Mouse (Mus musculus) adrenal gland, postnatal 14 days (tissue): ENCODE data around the gene Syt1. TPM values are rescaled to one million over a fixed set of nuclear protein-coding genes. Genes with fewer than 3 reads are reported as not detected.

ENCODE experiments used
- DNase-seq: peaks from one replicate; pipeline ENCODE4 v3.0.0; 2021; ENCODE audit warnings: mixed read lengths
- total RNA-seq: library from RNA; stranded (reverse); gene quantifications from 2 replicates; pipeline ENCODE4 v1.2.3, GENCODE M21; 2021

The Syt1 gene
- total RNA-seq, 1 experiment from 2014 or later = 12.6 TPM

DNA sequence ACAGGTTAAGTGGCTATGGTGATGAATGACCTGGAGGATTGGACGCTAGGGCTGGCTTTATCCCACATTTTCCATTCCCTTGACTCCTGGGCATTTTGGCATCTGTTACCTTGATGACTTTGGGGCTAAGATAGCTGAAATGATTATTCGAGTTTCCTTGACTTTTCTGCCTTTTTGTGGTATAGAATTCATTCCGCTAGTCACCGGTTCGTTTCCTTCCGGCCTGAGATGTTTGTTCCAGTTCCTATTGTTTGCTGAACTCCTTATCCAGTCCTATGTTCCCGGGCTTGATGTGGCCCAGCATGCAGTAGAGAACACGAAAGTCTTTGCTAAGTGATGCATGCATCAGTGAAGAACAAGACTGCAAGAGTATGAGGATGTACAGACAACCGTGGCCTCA, 493.7 kb downstream of the Syt1 start:
- DNase-seq = no peak

DNA sequence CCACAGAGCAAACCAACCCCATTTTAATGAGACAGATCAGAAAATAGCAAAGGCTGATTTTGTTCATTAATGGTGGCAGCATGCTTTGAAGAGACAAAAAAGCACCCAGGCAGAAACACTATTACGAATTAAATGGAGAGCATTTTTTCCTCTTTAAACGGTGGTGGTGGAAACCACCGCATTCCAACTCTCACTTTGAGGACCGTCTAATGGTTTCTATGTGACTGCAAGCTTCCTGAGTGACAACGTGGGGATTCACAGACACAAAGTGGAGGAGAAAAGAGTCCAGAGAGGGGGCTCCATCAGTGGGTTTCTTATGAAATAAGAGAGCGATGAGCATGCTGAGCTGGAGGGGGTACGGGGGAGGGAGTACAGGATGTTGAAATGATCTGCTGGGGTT, 496.1 kb downstream of the Syt1 start:
- DNase-seq = no peak

DNA sequence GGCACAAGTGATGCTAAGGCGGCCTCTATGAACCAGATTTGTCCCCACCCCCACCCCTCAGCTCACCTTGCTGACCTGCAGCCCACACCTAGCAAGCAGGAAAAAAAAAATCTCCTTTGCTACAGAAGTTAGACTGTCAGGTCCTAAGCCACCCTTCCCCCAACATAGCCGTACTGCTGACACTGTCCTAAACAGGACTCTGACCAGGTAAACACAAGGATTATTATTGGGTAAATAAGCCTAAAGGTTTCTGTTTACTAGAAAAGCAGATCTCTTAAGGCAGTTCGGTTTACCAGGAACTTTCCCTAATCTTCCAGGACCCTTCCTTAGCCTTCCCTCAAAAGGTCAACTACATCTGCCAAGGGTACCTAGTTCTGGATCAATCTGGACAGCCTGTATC, 501.2 kb downstream of the Syt1 start:
- DNase-seq = no peak

DNA sequence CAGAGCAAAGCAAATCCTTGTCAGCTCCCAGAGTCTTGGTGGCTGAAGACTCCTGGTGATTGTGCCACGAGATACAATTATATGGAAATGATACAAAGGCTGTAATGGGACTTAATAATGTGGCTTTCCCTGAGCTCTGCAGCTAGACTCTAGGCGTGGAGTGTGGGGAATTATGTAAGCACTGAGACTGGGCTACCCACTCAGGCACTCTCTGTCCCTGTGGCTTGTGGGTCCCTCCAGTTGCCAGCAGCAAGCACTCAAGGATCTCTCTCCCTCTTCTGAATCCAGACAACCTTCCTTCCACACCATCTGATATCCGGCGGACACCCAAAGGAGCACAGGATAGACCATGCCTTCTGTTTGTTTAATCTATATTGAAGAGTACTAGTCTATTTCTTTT, 503.9 kb downstream of the Syt1 start:
- no peak for DNase-seq

DNA sequence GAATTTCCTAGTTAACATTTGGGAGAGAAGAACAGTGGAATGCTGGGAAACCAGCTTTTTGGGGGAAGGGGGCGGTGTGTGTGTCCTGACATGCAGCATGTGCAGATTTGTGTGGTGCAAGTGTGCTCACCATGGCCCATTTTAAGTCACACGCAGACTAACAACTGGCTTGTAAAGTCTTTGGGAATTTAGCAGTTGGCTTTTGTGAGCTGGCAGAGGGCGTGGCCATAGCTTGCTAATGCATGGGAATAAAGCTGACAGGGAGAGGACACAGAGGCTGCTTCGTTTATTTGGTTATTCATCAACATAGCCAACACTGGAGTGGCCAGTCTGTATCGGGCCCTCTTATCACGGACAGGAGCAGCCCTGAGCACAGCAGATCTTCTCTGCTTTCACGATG, 505.9 kb downstream of the Syt1 start:
- no peak for DNase-seq

DNA sequence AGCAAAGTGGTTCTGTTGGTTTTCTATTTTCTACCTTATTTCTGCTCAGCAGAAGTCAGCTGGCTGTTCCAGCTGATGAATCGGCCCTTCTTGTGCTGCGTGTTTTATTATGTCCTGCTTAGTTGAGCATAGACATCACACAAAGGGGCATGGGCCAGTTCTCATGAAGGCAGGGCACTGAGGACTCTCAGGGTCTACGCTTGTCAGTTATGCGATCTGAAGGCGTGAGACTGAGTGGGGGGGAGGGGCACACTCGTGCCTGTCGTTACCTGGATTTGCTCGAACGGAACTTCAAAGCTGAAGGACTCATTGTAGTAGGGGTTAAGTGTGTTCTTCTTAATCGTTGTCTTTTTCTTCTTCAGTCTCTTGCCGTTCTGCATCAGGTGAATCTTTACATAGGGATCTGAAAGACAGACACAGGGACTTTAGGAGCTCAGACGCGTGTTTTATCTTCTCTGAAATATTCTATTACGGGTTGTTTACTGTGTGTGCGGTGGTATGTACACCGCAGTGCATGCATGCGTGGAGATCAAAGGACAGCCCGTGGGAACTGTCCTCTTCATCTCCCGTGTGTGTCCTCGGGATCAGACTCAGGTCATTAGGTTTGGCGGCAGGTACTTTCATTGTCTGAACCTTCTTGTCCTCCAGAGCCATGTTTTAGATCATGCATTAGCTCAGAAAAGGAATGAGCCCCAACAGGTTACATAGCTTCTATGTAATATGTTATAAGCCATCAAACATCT, 506.5 kb downstream of the Syt1 start:
- no peak for DNase-seq

DNA sequence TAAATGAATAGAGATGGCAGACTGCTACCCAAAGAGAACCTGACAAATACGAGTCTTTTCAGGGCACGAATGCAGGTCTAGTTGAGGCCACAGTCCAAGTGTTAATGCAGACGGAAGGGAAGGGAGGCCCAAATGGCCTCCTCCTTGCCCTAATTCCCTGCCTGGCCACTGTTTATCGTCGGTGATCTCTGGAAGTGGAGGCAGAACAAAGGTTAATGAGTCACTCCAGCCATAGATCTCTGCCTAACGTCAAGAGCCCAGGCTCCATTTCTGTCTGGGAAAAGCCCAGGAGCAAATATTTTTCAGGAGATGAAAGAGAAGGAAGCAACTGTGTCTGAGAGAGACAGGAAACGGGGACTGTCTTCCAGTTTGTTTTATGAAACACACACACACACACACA, 520.6 kb downstream of the Syt1 start:
- DNase-seq = peak; percentile 11

DNA sequence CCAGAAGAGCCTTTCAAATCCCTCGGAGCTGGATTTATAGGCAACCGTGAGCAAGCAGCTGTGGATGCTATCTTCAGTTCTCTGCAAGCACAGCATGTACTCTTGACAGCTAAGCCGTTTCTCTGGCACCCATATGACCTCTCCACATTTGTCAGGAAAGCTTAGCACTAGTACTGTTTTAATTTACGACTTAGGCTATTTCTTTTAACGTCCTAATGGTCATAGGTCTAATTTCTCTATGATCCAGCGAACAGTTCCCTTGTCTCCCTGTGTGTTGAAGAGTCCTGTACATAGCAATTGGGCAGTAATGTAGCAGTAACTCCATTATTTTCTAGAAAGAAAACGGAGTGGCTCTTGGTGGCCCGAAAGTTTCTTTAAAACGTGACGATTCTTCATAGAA, 526.8 kb downstream of the Syt1 start:
- DNase-seq = no peak

DNA sequence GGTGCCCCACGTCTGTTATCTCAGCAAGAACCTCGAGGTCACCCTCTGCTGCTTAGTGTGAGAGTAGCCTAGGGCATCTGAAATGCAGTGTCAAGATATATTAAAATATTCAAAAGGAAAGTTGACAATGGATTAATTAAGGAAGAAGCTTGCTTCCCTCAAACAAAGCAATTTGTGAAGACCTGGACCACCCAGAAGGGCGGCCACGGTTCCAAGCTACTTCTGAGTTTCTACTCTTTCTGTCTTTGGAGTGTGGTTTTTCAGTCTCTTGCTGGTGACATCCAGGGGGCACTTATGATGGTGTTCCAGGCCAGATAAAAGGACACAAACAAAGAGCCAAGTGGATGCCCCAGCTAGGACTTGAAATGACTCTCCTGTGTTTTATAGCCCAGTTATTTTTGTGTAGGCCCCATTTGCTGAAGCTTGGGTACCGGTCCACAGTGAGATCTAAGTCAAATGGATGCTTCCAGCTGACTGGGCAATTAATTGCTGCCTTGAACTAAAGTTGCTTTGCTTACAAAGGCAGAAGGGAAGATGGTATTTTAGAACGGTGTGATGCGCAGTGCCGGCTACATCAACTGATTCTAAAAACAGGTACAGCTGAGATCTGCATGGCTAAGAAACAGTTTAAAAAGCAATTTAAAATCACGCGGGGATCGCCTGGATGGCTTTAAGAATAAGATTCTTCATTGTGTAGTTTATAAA, 530.5 kb downstream of the Syt1 start:
- no peak for DNase-seq

DNA sequence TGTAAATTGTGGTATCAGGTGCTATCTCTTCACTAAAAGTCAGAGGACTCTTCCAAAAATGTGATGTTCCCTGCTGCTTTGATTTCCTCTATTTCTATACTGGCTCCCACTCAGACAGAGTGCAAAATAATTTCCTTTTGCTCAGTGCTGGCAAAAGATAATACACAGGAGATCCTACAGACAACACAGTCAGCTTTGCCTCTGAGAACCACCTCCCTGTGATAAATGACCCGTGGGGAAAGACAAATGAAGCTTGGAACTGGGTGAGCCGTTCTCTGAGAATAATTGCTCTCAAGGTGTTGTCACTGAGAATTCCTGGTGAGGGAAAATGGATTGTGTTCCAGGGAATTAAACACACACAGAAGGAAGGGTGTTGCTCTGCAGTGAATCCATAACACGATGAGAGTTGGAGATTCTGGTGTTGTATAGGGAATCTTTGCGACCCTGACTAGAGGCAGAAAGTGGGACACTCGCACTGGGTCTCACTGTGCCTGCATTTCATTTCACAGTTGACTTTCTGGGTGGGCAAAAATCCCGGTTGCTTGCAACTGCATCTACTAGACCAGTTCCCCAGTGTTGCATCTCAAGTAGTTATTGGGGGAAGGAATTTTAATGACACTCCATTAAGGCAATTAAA, 540.3 kb downstream of the Syt1 start:
- no peak for DNase-seq

DNA sequence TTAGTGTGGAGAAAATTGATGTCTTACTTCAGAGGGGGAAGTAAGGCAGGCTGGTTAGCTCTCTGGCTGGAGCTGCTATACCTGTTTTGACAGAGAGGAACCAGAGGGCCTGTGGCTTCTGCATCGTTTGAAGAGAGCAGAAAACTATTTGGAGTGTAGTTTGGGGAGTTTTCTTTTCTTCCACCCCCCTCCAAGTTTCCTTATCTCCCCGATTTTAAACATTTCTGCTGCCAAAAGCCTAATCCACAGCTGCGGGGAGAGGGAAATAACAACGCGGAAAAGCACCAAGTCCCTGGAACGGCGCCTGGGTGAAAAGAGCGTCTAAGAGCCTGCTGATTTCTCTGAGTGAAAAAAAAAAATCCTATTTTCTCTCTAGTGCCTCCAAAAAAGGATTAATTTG, 544.2 kb downstream of the Syt1 start:
- DNase-seq = no peak

DNA sequence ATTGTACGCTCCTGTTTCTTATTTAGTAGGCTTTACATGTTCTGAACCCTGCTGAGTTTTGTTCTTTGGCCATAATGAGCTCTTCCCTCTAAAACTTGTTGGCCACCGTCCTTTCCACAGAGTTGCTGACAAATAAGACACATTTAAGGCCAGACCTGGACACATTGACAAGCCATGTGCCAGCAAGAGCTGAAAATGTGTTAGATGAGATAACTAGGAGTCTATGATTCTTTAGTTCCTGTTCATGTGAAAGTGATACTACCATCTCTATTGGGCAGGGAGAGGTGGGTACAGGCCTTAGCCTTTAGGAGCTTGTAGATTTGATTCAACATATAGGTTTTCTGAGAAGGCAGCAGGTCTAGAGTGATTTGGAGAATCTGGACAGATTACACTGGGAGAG, 548.9 kb downstream of the Syt1 start:
- DNase-seq = no peak

DNA sequence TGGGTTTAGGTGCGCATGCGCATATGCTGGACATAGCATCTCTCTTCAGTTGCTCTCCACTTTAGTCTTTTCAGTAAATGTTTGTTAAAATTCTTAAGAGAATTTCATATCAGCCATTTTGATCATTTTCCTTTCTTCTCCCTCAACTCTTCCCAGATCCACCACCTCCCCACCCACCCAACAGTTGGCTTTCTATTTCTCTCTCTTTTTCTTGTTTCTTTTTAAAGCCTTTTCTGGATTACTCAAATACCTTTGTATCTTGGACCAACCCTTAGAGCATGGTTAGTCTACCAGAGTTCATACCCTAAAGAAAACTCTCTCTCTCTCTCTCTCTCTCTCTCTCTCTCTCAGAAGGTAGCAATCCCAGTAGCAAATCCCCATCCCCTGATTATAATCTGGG, 553.7 kb downstream of the Syt1 start:
- DNase-seq = no peak

DNA sequence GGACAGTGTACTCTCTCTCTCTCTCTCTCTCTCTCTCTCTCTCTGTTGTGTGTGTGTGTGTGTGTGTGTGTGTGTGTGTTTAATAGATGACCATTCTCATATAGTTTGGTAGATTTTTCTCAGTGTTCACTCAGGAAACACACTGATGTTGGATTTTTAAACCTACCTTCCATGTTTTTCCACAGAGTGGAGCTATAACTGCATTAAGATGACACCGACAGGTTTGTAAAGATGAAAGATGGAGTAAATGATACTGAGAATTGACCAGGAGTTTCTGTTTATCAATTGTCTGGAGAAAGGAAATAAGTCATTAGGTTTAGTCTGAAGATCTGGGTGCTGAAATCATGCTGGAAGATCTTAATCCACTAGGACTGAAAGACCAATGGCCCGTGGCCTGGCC, 554.9 kb downstream of the Syt1 start:
- DNase-seq = no peak

DNA sequence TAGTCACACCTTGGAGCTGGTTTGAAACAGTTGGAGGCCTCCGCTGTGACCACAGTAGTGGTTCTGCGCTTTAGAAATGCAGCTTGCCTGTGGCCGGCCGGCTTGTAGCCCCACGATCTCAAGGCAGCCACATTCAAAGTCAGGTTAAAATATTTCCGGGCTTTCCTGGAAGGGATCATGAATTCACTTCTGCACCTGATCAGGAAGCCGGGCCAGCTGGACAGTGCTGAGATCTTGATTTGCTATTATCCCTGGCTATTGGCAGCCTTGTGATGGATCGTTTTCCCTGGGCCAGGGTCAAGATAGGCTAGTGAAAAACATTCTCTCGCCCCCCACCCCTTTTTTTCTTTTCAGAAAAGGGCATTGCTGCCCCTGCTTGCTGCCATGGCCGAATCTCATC, 555.6 kb downstream of the Syt1 start:
- no peak for DNase-seq

DNA sequence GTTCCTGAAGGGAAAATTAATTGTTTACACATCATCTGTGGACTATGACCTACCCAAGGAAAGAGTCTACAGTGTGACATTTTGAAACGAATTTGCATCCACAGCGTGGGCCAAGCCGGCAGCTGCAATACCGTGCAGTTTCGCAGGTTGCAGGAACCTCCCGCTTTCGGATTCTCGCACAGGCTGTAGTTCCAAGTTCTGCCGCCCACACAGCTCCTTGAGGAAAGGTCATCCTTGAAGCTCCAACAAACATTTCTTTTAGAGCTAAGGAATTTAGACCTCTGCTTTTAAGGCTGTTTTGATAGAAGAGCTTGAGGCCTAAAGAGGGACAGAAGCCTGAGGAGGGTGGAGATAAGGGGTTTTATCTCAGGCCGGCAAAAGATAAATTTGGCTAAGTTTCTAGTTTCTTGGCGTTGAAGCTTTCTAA, 556.1 kb downstream of the Syt1 start:
- DNase-seq = no peak

DNA sequence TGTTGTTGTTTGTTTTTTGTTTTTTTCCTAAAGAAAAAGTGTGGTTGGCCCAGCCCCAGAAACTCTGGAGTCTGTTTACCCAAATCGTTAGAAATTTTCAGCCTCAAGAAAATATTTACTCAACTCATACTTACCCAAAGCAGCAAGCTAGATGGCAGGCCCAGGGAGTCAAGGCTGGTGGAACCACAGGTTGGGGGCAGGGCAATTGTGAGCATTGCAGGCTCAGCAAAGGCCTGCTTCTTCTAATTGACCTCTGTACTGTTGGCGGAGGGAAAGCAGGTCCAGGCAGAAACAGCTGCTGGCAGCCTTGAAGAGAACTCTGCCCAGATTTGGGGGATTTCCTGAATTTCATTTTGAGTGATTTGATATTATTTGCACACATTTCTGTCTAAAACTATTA, 557.2 kb downstream of the Syt1 start:
- DNase-seq = peak; percentile 33

DNA sequence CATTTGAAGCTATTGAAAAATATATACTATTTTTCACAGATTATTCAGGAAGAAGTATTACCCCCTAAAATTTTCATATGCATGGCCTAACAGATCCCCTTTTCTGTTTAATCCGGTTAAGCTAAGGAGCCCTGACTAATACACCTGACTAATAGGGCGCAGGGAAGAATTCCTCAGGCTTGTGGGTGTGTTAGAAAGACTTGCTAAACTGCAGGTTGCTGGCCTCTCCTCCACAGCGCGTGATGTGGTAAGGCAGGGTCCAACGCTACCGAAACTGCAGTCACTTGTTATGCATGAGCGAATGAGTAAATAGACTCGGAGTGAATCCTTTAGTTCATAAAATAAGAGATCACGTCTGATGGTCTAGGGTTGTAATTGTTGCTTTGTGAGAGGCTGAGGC, 558.4 kb downstream of the Syt1 start:
- no peak for DNase-seq

DNA sequence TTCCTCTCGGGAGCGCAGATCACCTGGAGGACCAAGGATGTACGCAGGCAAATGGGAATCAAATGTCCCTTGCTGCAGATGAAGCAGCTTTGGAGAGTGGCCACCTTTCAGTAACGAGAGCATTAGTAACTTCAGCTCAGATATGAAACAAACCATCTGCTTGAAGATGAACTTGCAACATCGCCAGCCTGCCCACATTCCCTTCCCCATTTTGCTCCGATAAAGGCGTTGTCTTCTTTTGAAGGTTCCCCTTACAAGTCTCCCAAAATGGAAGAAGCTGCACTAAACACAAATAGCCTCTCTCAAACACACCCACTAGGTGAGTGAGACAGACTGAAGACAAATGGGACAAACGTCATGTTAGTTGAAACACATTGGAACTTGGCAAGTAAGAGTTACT, 559.3 kb downstream of the Syt1 start:
- DNase-seq = no peak

DNA sequence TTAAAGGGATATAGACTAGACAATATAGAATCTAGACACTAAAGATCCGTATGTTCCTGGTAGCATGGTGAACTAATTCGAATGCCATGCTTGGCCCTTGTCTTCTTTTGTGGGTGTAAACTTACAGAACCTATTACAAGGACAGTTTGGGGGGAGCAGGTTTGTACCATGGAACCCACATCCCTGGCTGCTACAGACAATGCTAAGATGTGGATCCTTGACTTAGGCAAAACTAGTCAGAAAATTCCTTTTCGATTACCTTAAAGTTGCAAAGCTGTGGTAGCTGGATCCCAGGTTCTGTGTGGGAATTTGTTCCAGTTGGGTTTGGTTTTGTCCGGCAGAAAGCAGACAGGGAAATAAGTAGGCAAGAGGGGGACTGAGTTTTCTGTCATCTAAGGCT, 560.4 kb downstream of the Syt1 start:
- no peak for DNase-seq

DNA sequence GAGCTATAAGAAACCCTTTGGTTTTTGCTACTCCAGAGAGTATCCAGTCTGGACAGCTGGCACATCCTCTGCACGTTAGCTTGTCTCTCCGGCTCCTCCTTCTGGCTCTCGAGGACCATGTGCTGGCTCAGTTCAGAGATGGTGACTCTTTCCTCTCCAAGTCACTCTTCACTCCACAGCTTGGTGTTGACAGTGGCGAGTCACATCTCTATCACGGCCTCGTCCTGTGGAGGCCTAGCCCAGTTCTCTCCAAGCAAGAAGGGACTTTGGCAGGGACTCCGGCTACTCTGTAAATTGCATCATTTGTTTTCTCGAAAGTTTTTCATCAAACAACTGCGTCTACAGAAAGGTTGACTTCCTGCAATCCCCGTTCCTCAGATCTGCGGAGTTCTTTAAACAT, 562.4 kb downstream of the Syt1 start:
- peak; percentile 11 for DNase-seq
